ENCODE assay signal across 28 mouse cellular contexts in genomic region chr2:157036400-157036799, GRCm38 (mm10). TPM values are rescaled to one million over a fixed set of nuclear protein-coding genes. Genes with fewer than 3 reads are reported as not detected.
A peak's percentile ranks its signal among the peaks of the same experiment; 100 is the strongest.
DNase-seq lines count a peak whose midpoint lies in the region; ATAC-seq and TF ChIP-seq lines count a peak whose summit lies in the region.
"Had no signal": no experiment of that assay in that cellular context is flagged by ENCODE, and none has a peak within 500 bp of the region (broad histone marks: within the 10 kb centered on the region; RNA-seq: fewer than 3 reads in every experiment).

No protein-coding gene starts in this region.

- no peak for TF ChIP-seq POLR2A in heart, adult 2 months (IDR thresholded peaks at IDR 0.05; ENCODE audit: insufficient read depth, low read depth, low read length)

- intact Hi-C loops in heart, adult 2 months (cut with DNase I) = no loop called here
- intact Hi-C loops in heart, postnatal 36 days (cut with DNase I) = no loop called here

- peaks cover under 1% of the 10 kb centered on the region; the same call in 1 of the 2 replicates for H3K4me1 ChIP-seq in heart, adult 2 months (ENCODE audit: control insufficient read depth, insufficient read depth, low read length)
- no peaks in the 10 kb centered on the region; the same call in 1 of the 2 replicates for H3K4me1 ChIP-seq in forebrain, embryonic 12.5 days
- H3K4me1 ChIP-seq: embryonic facial prominence, embryonic 10.5 days; forebrain, embryonic 15.5 days; stomach, embryonic 15.5 days had no signal

- H3K4me3 ChIP-seq in heart, adult 2 months = no peak overlapping the region
- no peak overlapping the region for H3K4me3 ChIP-seq in forebrain, embryonic 12.5 days (replicated peaks)
- H3K4me3 ChIP-seq: embryonic facial prominence, embryonic 10.5 days; erythroblast, embryonic 14.5 days; forebrain, embryonic 15.5 days; heart, embryonic 10.5 days; stomach, embryonic 15.5 days had no signal

- H3K9me3 ChIP-seq in forebrain, embryonic 12.5 days = no peaks in the 10 kb centered on the region
- H3K9me3 ChIP-seq: embryonic facial prominence, embryonic 10.5 days; forebrain, embryonic 15.5 days; heart, embryonic 10.5 days; stomach, embryonic 15.5 days had no signal

- WGBS in heart, adult 2 months = 61% methylated on average over 8 of the region's 8 CpGs
- 94% methylated on average over 8 of the region's 8 CpGs for WGBS in forebrain, embryonic 12.5 days

- DNase-seq in adrenal gland, adult (ENCODE audit: inconsistent age in 2 of 2, low spot score in 1 of 2) = peak; percentile 84 to 89
- no peak for DNase-seq in adrenal gland, postnatal 4 days (ENCODE audit: low spot score in 2 of 2)
- DNase-seq in heart, adult 2 months = peak; percentile 48 to 54
- DNase-seq in heart, postnatal 36 days = no peak
- DNase-seq in 3134 (ENCODE audit: extremely low read depth, insufficient read length, low spot score) = peak; percentile 55
- DNase-seq in adrenal gland, postnatal 10 days = peak; percentile 62
- DNase-seq: cerebellum, postnatal 36 days; kidney, adult 18-20 months; kidney, postnatal 4 days; liver, postnatal 0 days; spleen, adult 18-20 months; thymus, adult 2 months had no signal

- H3K27me3 ChIP-seq in heart, adult 2 months (ENCODE audit: control insufficient read depth, insufficient read depth, low read length) = no peaks in the 10 kb centered on the region
- no peaks in the 10 kb centered on the region for H3K27me3 ChIP-seq in forebrain, embryonic 12.5 days
- H3K27me3 ChIP-seq: forebrain, embryonic 15.5 days; Patski; stomach, embryonic 15.5 days had no signal

- no peak for TF ChIP-seq EP300 in heart, adult 2 months (IDR thresholded peaks at IDR 0.05; ENCODE audit: insufficient read depth, low read depth, low read length)

- peaks cover 3% of the 10 kb centered on the region for H3K79me2 ChIP-seq in heart, adult 2 months (replicated peaks; ENCODE audit: control insufficient read depth, insufficient read depth, low read length)

- no peaks in the 10 kb centered on the region for H3K36me3 ChIP-seq in heart, adult 2 months (ENCODE audit: control insufficient read depth, insufficient read depth, low read length)
- peaks cover 91% of the 10 kb centered on the region for H3K36me3 ChIP-seq in forebrain, embryonic 12.5 days (replicated peaks)

- H3K27ac ChIP-seq in heart, adult 2 months = no peak overlapping the region; the same call in 1 of the 2 replicates
- H3K27ac ChIP-seq in forebrain, embryonic 12.5 days = no peak overlapping the region
- H3K27ac ChIP-seq: embryonic facial prominence, embryonic 10.5 days; forebrain, embryonic 15.5 days; heart, embryonic 10.5 days; hindbrain, postnatal 0 days; stomach, embryonic 15.5 days had no signal

- ATAC-seq in frontal cortex, adult (ENCODE audit: low TSS enrichment) = no peak
- ATAC-seq in forebrain, embryonic 12.5 days (ENCODE audit: low FRiP score) = no peak
- ATAC-seq: forebrain, embryonic 15.5 days; hindbrain, postnatal 0 days; liver, postnatal 0 days; midbrain, embryonic 16.5 days; Patski had no signal

- no peak for TF ChIP-seq CTCF in heart, adult 2 months (IDR thresholded peaks at IDR 0.05)

- H3K4me2 ChIP-seq in forebrain, embryonic 12.5 days = no peak overlapping the region
- H3K4me2 ChIP-seq: forebrain, embryonic 15.5 days; stomach, embryonic 15.5 days had no signal

- H3K9ac ChIP-seq in heart, adult 2 months (ENCODE audit: low read depth, low read length) = no peak overlapping the region
- no peak overlapping the region for H3K9ac ChIP-seq in forebrain, embryonic 12.5 days
- H3K9ac ChIP-seq: forebrain, embryonic 15.5 days; liver, postnatal 0 days; stomach, embryonic 15.5 days had no signal

RNA-seq across cellular contexts. Expression of gene Dsn1, which starts 29.4 kb away (rescaled TPM):
- total RNA-seq in adrenal gland, postnatal 4 days (2021) = 10 to 100 TPM; 19.9 to 22.3 TPM
- total RNA-seq in heart, adult 2 months (2021) = 1 to 10 TPM; 1.3 to 1.8 TPM
- 0.70 and 2.0 TPM in 2 replicates for polyA plus RNA-seq in heart, adult 2 months (2012; rRNA removed)
- 1 to 10 TPM; 1.6 to 2.2 TPM for total RNA-seq in heart, postnatal 36 days (2021)
- total RNA-seq in adrenal gland, postnatal 10 days (2021) = 10 to 100 TPM in 1 of 2 experiments, 1 to 10 TPM in 1; 9.2 to 12.8 TPM
- 53.4 and 53.7 TPM in 2 replicates for polyA plus RNA-seq in forebrain, embryonic 12.5 days (2016; fragmentation: Nextera tagmentation; extraction: Ambion mirVana)

RNA-seq across cellular contexts. Expression of gene Soga1, which starts 42.7 kb away (rescaled TPM):
- total RNA-seq in adrenal gland, postnatal 4 days (2021) = 10 to 100 TPM; 46.3 to 47.0 TPM
- 10 to 100 TPM; 10.0 to 11.7 TPM for total RNA-seq in heart, adult 2 months (2021)
- 4.8 and 6.6 TPM in 2 replicates for polyA plus RNA-seq in heart, adult 2 months (2012; rRNA removed)
- total RNA-seq in heart, postnatal 36 days (2021) = 10 to 100 TPM; 11.5 to 13.4 TPM
- 10 to 100 TPM; 30.3 to 35.9 TPM for total RNA-seq in adrenal gland, postnatal 10 days (2021)
- 6.0 and 7.4 TPM in 2 replicates for polyA plus RNA-seq in forebrain, embryonic 12.5 days (2016; fragmentation: Nextera tagmentation; extraction: Ambion mirVana)

RNA-seq across cellular contexts. Expression of gene Ndrg3, which starts 44.5 kb away (rescaled TPM):
- total RNA-seq in adrenal gland, postnatal 4 days (2021) = 10 to 100 TPM; 47.2 to 47.9 TPM
- total RNA-seq in heart, adult 2 months (2021) = 10 to 100 TPM; 19.8 to 23.6 TPM
- 21.5 and 33.5 TPM in 2 replicates for polyA plus RNA-seq in heart, adult 2 months (2012; rRNA removed)
- 10 to 100 TPM; 20.0 to 24.9 TPM for total RNA-seq in heart, postnatal 36 days (2021)
- total RNA-seq in adrenal gland, postnatal 10 days (2021) = 10 to 100 TPM; 51.3 to 59.2 TPM
- 50.5 and 54.0 TPM in 2 replicates for polyA plus RNA-seq in forebrain, embryonic 12.5 days (2016; fragmentation: Nextera tagmentation; extraction: Ambion mirVana)

RNA-seq across cellular contexts. Expression of gene Tldc2, which starts 50.5 kb away (rescaled TPM):
- total RNA-seq in adrenal gland, postnatal 4 days (2021) = not detected
- not detected for total RNA-seq in heart, adult 2 months (2021)
- polyA plus RNA-seq in heart, adult 2 months (2012; rRNA removed) = not detected in 2 replicates
- not detected for total RNA-seq in heart, postnatal 36 days (2021)
- total RNA-seq in adrenal gland, postnatal 10 days (2021) = not detected
- not detected in 2 replicates for polyA plus RNA-seq in forebrain, embryonic 12.5 days (2016; fragmentation: Nextera tagmentation; extraction: Ambion mirVana)
- total RNA-seq: gastrocnemius, adult 18-20 months; hematopoietic stem cell, adult 5-6 weeks; hindbrain, postnatal 0 days; layer of hippocampus, postnatal 14 days; left cerebral cortex, postnatal 10 days; megakaryocyte progenitor cell, adult 5-6 weeks had no signal
- polyA plus RNA-seq: embryonic facial prominence, embryonic 10.5 days; erythroblast, embryonic 14.5 days; forebrain, embryonic 15.5 days; heart, embryonic 10.5 days; limb, embryonic 14.5 days; liver, postnatal 0 days; midbrain, embryonic 16.5 days; stomach, embryonic 15.5 days; thymus, adult 2 months had no signal

Comparison
In these comparisons a context has a peak if more than half of its experiments do, and no peak if none do; other contexts are left out.
1. DNase-seq: peak in adrenal gland, adult (2 of 2), heart, adult 2 months (2 of 2), 3134 (single experiment) and adrenal gland, postnatal 10 days (single experiment); none in adrenal gland, postnatal 4 days (0 of 2) and heart, postnatal 36 days (0 of 2).